Mouse (Mus musculus) CH12.LX (cell line): ENCODE measurements around the gene Ptgr2. TPM values are rescaled to one million over a fixed set of nuclear protein-coding genes. Genes with fewer than 3 reads are reported as not detected.

ENCODE experiments used
- DNase-seq: peaks from one replicate; pipeline ENCODE4 v3.0.0-alpha.2; 2013; ENCODE audit errors: extremely low read depth
- H3K27ac ChIP-seq: 2 replicates; pipeline ENCODE4 v1.5.1; 2012; ENCODE audit warnings: low read depth, mild to moderate bottlenecking, control low read depth, moderate library complexity; ENCODE audit not compliant: insufficient read depth
- H3K27me3 ChIP-seq: replicated peaks from 2 replicates; pipeline ENCODE3; 2012; ENCODE audit warnings: inconsistent platforms
- H3K36me3 ChIP-seq, 2 experiments: replicated peaks in 1 of 2; 2 replicates each; pipeline versions ENCODE3 to v1.6.1; 2012; ENCODE audit warnings: inconsistent platforms in 1 of 2, low read length in 1 of 2, mild to moderate bottlenecking in 1 of 2, mixed read lengths in 1 of 2, moderate library complexity in 1 of 2; ENCODE audit not compliant: control insufficient read depth in 1 of 2, insufficient read depth in 1 of 2
- H3K4me1 ChIP-seq, 2 experiments: 2 replicates each; pipeline ENCODE4 v1.6.1; 2012; ENCODE audit warnings: inconsistent platforms in 1 of 2, moderate library complexity in 1 of 2; ENCODE audit not compliant: insufficient read depth in 2 of 2, control insufficient read depth in 1 of 2
- H3K4me2 ChIP-seq: 2 replicates; pipeline ENCODE4 v1.6.1; 2012; ENCODE audit warnings: low read depth, mild to moderate bottlenecking, control low read depth; ENCODE audit not compliant: poor library complexity, insufficient read depth, severe bottlenecking
- H3K4me3 ChIP-seq, 3 experiments: fragments of 150-350 bp in 1 of 3; sonication (generic) in 1 of 3; replicated peaks in 1 of 3; 2 replicates each; pipeline versions ENCODE3 to v1.5.1; 2011 to 2012; ENCODE audit warnings: low read depth in 2 of 3, low read length in 2 of 3, mild to moderate bottlenecking in 2 of 3, moderate library complexity in 2 of 3, control low read depth in 1 of 3, improper control_type of control experiment in 1 of 3, inconsistent platforms in 1 of 3, mixed read lengths in 1 of 3; ENCODE audit not compliant: poor library complexity in 1 of 3
- H3K79me2 ChIP-seq: replicated peaks from 2 replicates; pipeline ENCODE4 v1.6.1; 2012; ENCODE audit warnings: mild to moderate bottlenecking, moderate library complexity; ENCODE audit not compliant: control insufficient read depth, poor library complexity, insufficient read depth, severe bottlenecking; ENCODE audit errors: extremely low read depth
- H3K9ac ChIP-seq: 2 replicates; pipeline ENCODE4 v1.6.1; 2012; ENCODE audit warnings: low read depth, mild to moderate bottlenecking, control low read depth, moderate library complexity; ENCODE audit not compliant: insufficient read depth
- H3K9me3 ChIP-seq: replicated peaks from 2 replicates; pipeline ENCODE3; 2012; ENCODE audit warnings: low read length, inconsistent platforms, mixed read lengths
- CHD2 ChIP-seq: IDR thresholded peaks from 2 replicates; pipeline ENCODE4 v1.6.1; 2011; ENCODE audit warnings: low read length, improper control_type of control experiment
- CTCF ChIP-seq, 2 experiments: IDR thresholded peaks in 1 of 2; conservative IDR thresholded peaks in 1 of 2; 2 replicates each; pipeline ENCODE4 v1.5.1; 2011 to 2012; ENCODE audit warnings: low read depth in 2 of 2, low read length in 2 of 2, improper control_type of control experiment in 1 of 2, inconsistent platforms in 1 of 2, mild to moderate bottlenecking in 1 of 2, moderate library complexity in 1 of 2
- E2F4 ChIP-seq: IDR thresholded peaks from 2 replicates; pipeline ENCODE4 v1.6.1; 2011; ENCODE audit warnings: low read depth, low read length, improper control_type of control experiment; ENCODE audit not compliant: insufficient replicate concordance
- ELF1 ChIP-seq: IDR thresholded peaks from 2 replicates; pipeline ENCODE4 v1.6.1; 2014; ENCODE audit warnings: low read depth, mild to moderate bottlenecking, inconsistent platforms, low read length, improper control_type of control experiment
- EP300 ChIP-seq: IDR thresholded peaks from 2 replicates; pipeline ENCODE4 v1.6.1; 2011; ENCODE audit warnings: low read length, improper control_type of control experiment
- HCFC1 ChIP-seq: IDR thresholded peaks from 2 replicates; pipeline ENCODE4 v1.6.1; 2012; ENCODE audit warnings: low read depth, mild to moderate bottlenecking, inconsistent platforms, low read length, improper control_type of control experiment
- IRF4 ChIP-seq: IDR thresholded peaks from 2 replicates; pipeline ENCODE4 v1.6.1; 2014; ENCODE audit warnings: low read depth, mild to moderate bottlenecking, inconsistent platforms, low read length, improper control_type of control experiment
- KAT2A ChIP-seq: IDR thresholded peaks from 2 replicates; pipeline ENCODE4 v1.6.1; 2012; ENCODE audit warnings: low read length, improper control_type of control experiment, inconsistent platforms; ENCODE audit not compliant: insufficient replicate concordance
- MAFK ChIP-seq: IDR thresholded peaks from 2 replicates; pipeline ENCODE4 v1.6.1; 2011; ENCODE audit warnings: low read length, improper control_type of control experiment; ENCODE audit not compliant: insufficient replicate concordance
- MAX ChIP-seq: IDR thresholded peaks from 2 replicates; pipeline ENCODE4 v1.6.1; 2011; ENCODE audit warnings: low read length, improper control_type of control experiment
- MAZ ChIP-seq: IDR thresholded peaks from 2 replicates; pipeline ENCODE4 v1.6.1; 2012; ENCODE audit warnings: low read depth, mild to moderate bottlenecking, inconsistent platforms, low read length, improper control_type of control experiment, moderate library complexity
- MEF2A ChIP-seq: IDR thresholded peaks from 2 replicates; pipeline ENCODE4 v1.6.1; 2014; ENCODE audit warnings: low read depth, mild to moderate bottlenecking, inconsistent platforms, low read length, improper control_type of control experiment, borderline replicate concordance
- MXI1 ChIP-seq: IDR thresholded peaks from 2 replicates; pipeline ENCODE4 v1.6.1; 2011; ENCODE audit warnings: mild to moderate bottlenecking, low read depth, low read length, improper control_type of control experiment
- NELFE ChIP-seq: IDR thresholded peaks from 2 replicates; pipeline ENCODE4 v1.6.1; 2011; ENCODE audit warnings: low read depth, low read length, improper control_type of control experiment
- NRF1 ChIP-seq: IDR thresholded peaks from 2 replicates; pipeline ENCODE4 v1.6.1; 2014; ENCODE audit warnings: low read depth, mild to moderate bottlenecking, inconsistent platforms, low read length, improper control_type of control experiment, moderate library complexity
- POLR2A ChIP-seq: IDR thresholded peaks from 2 replicates; pipeline ENCODE4 v1.6.1; 2011; ENCODE audit warnings: low read depth, mild to moderate bottlenecking, improper control_type of control experiment, low read length
- POLR2AphosphoS2 ChIP-seq: IDR thresholded peaks from 2 replicates; pipeline ENCODE4 v1.6.1; 2011; ENCODE audit warnings: low read depth, low read length, improper control_type of control experiment
- RAD21 ChIP-seq: IDR thresholded peaks from 2 replicates; pipeline ENCODE4 v1.6.1; 2011; ENCODE audit warnings: low read depth, mild to moderate bottlenecking, low read length, improper control_type of control experiment, moderate library complexity
- SIN3A ChIP-seq: IDR thresholded peaks from 2 replicates; pipeline ENCODE4 v1.6.1; 2012; ENCODE audit warnings: low read length, improper control_type of control experiment, inconsistent platforms
- TBP ChIP-seq: conservative IDR thresholded peaks from 2 replicates; pipeline ENCODE4 v1.6.1; 2011; ENCODE audit warnings: low read depth, low read length, improper control_type of control experiment
- TCF12 ChIP-seq: IDR thresholded peaks from 2 replicates; pipeline ENCODE4 v1.6.1; 2014; ENCODE audit warnings: low read depth, mild to moderate bottlenecking, inconsistent platforms, low read length, improper control_type of control experiment
- UBTF ChIP-seq: IDR thresholded peaks from 2 replicates; pipeline ENCODE4 v1.6.1; 2012; ENCODE audit warnings: low read depth, mild to moderate bottlenecking, inconsistent platforms, low read length, improper control_type of control experiment, moderate library complexity
- USF1 ChIP-seq: IDR thresholded peaks from 2 replicates; pipeline ENCODE4 v1.6.1; 2014; ENCODE audit warnings: low read depth, mild to moderate bottlenecking, inconsistent platforms, low read length, improper control_type of control experiment
- USF2 ChIP-seq: conservative IDR thresholded peaks from 2 replicates; pipeline ENCODE4 v1.6.1; 2011; ENCODE audit warnings: low read depth, low read length, improper control_type of control experiment
- ZC3H11A ChIP-seq: IDR thresholded peaks from 2 replicates; pipeline ENCODE4 v1.6.1; 2012; ENCODE audit warnings: low read depth, mild to moderate bottlenecking, inconsistent platforms, low read length, improper control_type of control experiment
- ZMIZ1 ChIP-seq: IDR thresholded peaks from 2 replicates; pipeline ENCODE4 v1.6.1; 2012; ENCODE audit warnings: low read depth, mild to moderate bottlenecking, inconsistent platforms, low read length, improper control_type of control experiment
- ZNF384 ChIP-seq: IDR thresholded peaks from 2 replicates; pipeline ENCODE4 v1.6.1; 2012; ENCODE audit warnings: low read depth, low read length, improper control_type of control experiment, inconsistent platforms
- dilution Hi-C: fragments of 300-500 bp; cut with MboI; formaldehyde crosslinking; loops from 2 replicates; pipeline ENCODE4 v1.14.3; 2020; ENCODE audit warnings: low sequenced_read_pairs; ENCODE audit not compliant: extremely low pct_unique_long_range_greater_than_20kb, extremely low pct_ligation_motif_present
- in situ Hi-C: fragments of 300-500 bp; cut with MboI; formaldehyde crosslinking; loops from 3 replicates; pipeline ENCODE4 v1.14.3; 2019; ENCODE audit warnings: low sequenced_read_pairs, low pct_ligation_motif_present, low pct_unique_long_range_greater_than_20kb, mixed read lengths
- polyA plus RNA-seq: library from polyadenylated mRNA; unstranded; fragments of >175 nt; gene quantifications from 2 replicates; pipeline ENCODE4 v1.2.1, GENCODE M21; 2012; ENCODE audit warnings: low read depth; ENCODE audit not compliant: insufficient read length
- total RNA-seq, 2 experiments: library from RNA; depleted of rRNA; stranded (reverse); fragments of 300-350 nt in 1 of 2; fragments of >200 nt in 1 of 2; gene quantifications; 2 replicates each; pipeline ENCODE4 v1.2.3; 2012 to 2014

Gene Ptgr2
- total and polyA plus RNA-seq, 3 experiments = 46.0 to 47.1 (median 47.1) TPM

- Histone ChIP-seq H3K9me3 (no peaks in the 10 kb centered on the region), H3K79me2 (peaks cover 21% of the 10 kb centered on the region), H3K4me1 (peaks cover 4 to 26% of the 10 kb centered on the region in 2 experiments; a peak in 3 of 4 replicates), H3K36me3 (peaks cover under 1 to 14% of the 10 kb centered on the region in 2 experiments), H3K4me2 (peak within 1 kb of the TSS; percentile 81), H3K4me3 (peak within 1 kb of the TSS; percentile 89 to 100 (median 90)), H3K9ac (peak within 1 kb of the TSS; percentile 72), H3K27me3 (no peaks in the 10 kb centered on the region), H3K27ac (peak within 1 kb of the TSS; percentile 29; the same call in 1 of the 2 replicates)
- dilution Hi-C loops = no loop called here
- peak; percentile 99 for DNase-seq
- in situ Hi-C loops = no loop called here
- peak; percentile 71 for TF ChIP-seq NELFE
- TF ChIP-seq CHD2 = peak; percentile 96
- peak; percentile 84 for TF ChIP-seq TCF12
- TF ChIP-seq MXI1 = peak; percentile 93
- TF ChIP-seq MAFK = no peak
- TF ChIP-seq HCFC1 = peak; percentile 93
- TF ChIP-seq MEF2A = 0 out of 2 replicates have a peak, but pooled peaks have one; percentile 7
- peak; percentile 99 for TF ChIP-seq SIN3A
- TF ChIP-seq POLR2A = peak; percentile 86
- peak; percentile 68 for TF ChIP-seq NRF1
- TF ChIP-seq ELF1 = peak; percentile 84
- TF ChIP-seq MAX = peak; percentile 59; the same call in 1 of the 2 replicates
- no peak for TF ChIP-seq ZNF384
- TF ChIP-seq MAZ = no peak
- TF ChIP-seq IRF4 = peak; percentile 12; the same call in 1 of the 2 replicates
- peak; percentile 89; the same call in 1 of the 2 replicates for TF ChIP-seq KAT2A
- no peak for TF ChIP-seq CTCF (conservative IDR thresholded peaks at IDR 0.05 in 1 of 2, IDR thresholded peaks at IDR 0.05 in 1 of 2; ENCODE audit: low read depth in 2 of 2, low read length in 2 of 2)
- peak; percentile 78; the same call in 1 of the 2 replicates for TF ChIP-seq E2F4
- TF ChIP-seq, all 38 proteins: peak for 14
These were observed 76.8 kb downstream of the Ptgr2 start, which contains the start of the genes Coq6 and Fam161b for GRCm38 (mm10) chr12:84361555-84362489. Coq6 (plus strand) TSS chr12:84361657. Fam161b (minus strand) TSS chr12:84361833.

- peak overlapping the region in 2 of 3 experiments; percentile 89 to 100 for H3K4me3 ChIP-seq
These were observed 77.8 kb downstream of the Ptgr2 start for GRCm38 (mm10) chr12:84362872-84363271.

More at GRCm38 (mm10) chr12:84362872-84363271, 77.8 kb downstream of the Ptgr2 start:
- peaks cover 21% of the 10 kb centered on the region for H3K79me2 ChIP-seq
- DNase-seq = no peak
- H3K9ac ChIP-seq = no peak overlapping the region; the same call in 1 of the 2 replicates
- TF ChIP-seq MAZ (no peak), RAD21 (no peak), CTCF (conservative IDR thresholded peaks at IDR 0.05 in 1 of 2, IDR thresholded peaks at IDR 0.05 in 1 of 2; ENCODE audit: low read depth in 2 of 2, low read length in 2 of 2) (no peak), NRF1 (no peak), EP300 (no peak), POLR2AphosphoS2 (no peak), MAX (no peak), IRF4 (no peak), ELF1 (no peak), USF2 (no peak), MAFK (no peak), ZMIZ1 (no peak), USF1 (no peak), ZC3H11A (no peak), TBP (no peak), SIN3A (no peak), UBTF (no peak)
- TF ChIP-seq, all 38 proteins: peak for 0
- dilution Hi-C loops = no loop called here
- no peak overlapping the region for H3K27ac ChIP-seq
- no peaks in the 10 kb centered on the region for H3K9me3 ChIP-seq
- H3K4me2 ChIP-seq = peak overlapping the region; percentile 81
- peaks cover 4 to 19% of the 10 kb centered on the region in 2 experiments for H3K36me3 ChIP-seq
- peaks cover 4 to 26% of the 10 kb centered on the region in 2 experiments; a peak in 3 of 4 replicates for H3K4me1 ChIP-seq
- in situ Hi-C loops = no loop called here
- H3K27me3 ChIP-seq = no peaks in the 10 kb centered on the region
